Mouse (Mus musculus) stomach, postnatal 0 days (tissue): ENCODE results near the gene Aktip.

ENCODE experiments used
- CTCF ChIP-seq: IDR thresholded peaks from 2 replicates; pipeline ENCODE4 v1.5.1; 2016; ENCODE audit warnings: antibody characterized with exemption, low read depth, mild to moderate bottlenecking, moderate library complexity
- EP300 ChIP-seq: optimal IDR thresholded peaks from 2 replicates; pipeline ENCODE3; 2016; ENCODE audit warnings: antibody characterized with exemption

- no peak for TF ChIP-seq EP300
- TF ChIP-seq CTCF, result no peak
Measured at GRCm38 (mm10) chr8:91192941-91193340, 6.8 kb downstream of the Aktip start.
